Mouse (Mus musculus): Measurements from ENCODE around the gene Spopl. TPM values are rescaled to one million over a fixed set of nuclear protein-coding genes. Genes with fewer than 3 reads are reported as not detected.

The Spopl gene
- polyA plus RNA-seq, 2 experiments: 9.8 to 13.6 TPM

- 80% methylated on average over 1 of the region's 1 CpGs for WGBS
- H3K27me3 ChIP-seq (ENCODE audit: control insufficient read depth, insufficient read depth, low read length): no peaks in the 10 kb centered on the region
These were observed 104.4 kb downstream of the Spopl start for GRCm38 (mm10) chr2:23467471-23467870.

GRCm38 (mm10) chr2:23457452-23457851, 114.5 kb downstream of the Spopl start:
- H3K27ac ChIP-seq (replicated peaks; ENCODE audit: low read depth, low read length): no peak overlapping the region
- DNase-seq (ENCODE audit: low spot score) (no peak), ATAC-seq (ENCODE audit: low FRiP score, low read depth) (no peak)

More at GRCm38 (mm10) chr2:23467471-23467870, 104.4 kb downstream of the Spopl start:
- Histone ChIP-seq H3K36me3 (ENCODE audit: control insufficient read depth, insufficient read depth, low read length) (no peaks in the 10 kb centered on the region), H3K9ac (ENCODE audit: low read depth, low read length, severe bottlenecking) (no peak overlapping the region), H3K4me3 (replicated peaks; ENCODE audit: low read length) (no peak overlapping the region), H3K27ac (replicated peaks; ENCODE audit: low read depth, low read length) (no peak overlapping the region), H3K4me1 (ENCODE audit: control insufficient read depth, insufficient read depth, low read length) (no peaks in the 10 kb centered on the region), H3K9me3 (ENCODE audit: control insufficient read depth, low read length) (no peaks in the 10 kb centered on the region), H3K4me2 (replicated peaks; ENCODE audit: low read depth, low read length, severe bottlenecking) (no peak overlapping the region)
- no peak for ATAC-seq (ENCODE audit: low FRiP score, low read depth)
- TF ChIP-seq POLR2A (IDR thresholded peaks at IDR 0.05; ENCODE audit: borderline replicate concordance, extremely low read depth, insufficient read depth, insufficient read length): no peak
- DNase-seq (ENCODE audit: low spot score): no peak

More at GRCm38 (mm10) chr2:23457452-23457851, 114.5 kb downstream of the Spopl start:
- Histone ChIP-seq H3K27me3 (ENCODE audit: control insufficient read depth, insufficient read depth, low read length) (no peaks in the 10 kb centered on the region), H3K9me3 (ENCODE audit: control insufficient read depth, low read length) (no peaks in the 10 kb centered on the region), H3K4me2 (replicated peaks; ENCODE audit: low read depth, low read length, severe bottlenecking) (no peak overlapping the region), H3K4me3 (replicated peaks; ENCODE audit: low read length) (no peak overlapping the region), H3K36me3 (ENCODE audit: control insufficient read depth, insufficient read depth, low read length) (no peaks in the 10 kb centered on the region), H3K9ac (ENCODE audit: low read depth, low read length, severe bottlenecking) (no peak overlapping the region), H3K4me1 (ENCODE audit: control insufficient read depth, insufficient read depth, low read length) (no peaks in the 10 kb centered on the region)
- TF ChIP-seq POLR2A (IDR thresholded peaks at IDR 0.05; ENCODE audit: borderline replicate concordance, extremely low read depth, insufficient read depth, insufficient read length): no peak
